Mouse (Mus musculus) thymus, postnatal 25 days (tissue): Measurements from ENCODE around the gene Hrasls.

Experiments used
- DNase-seq: peaks from one replicate; pipeline ENCODE4 v3.0.0; 2022

Hrasls gene

GRCm38 (mm10) chr16:29209605-29210411 is at the start of gene Hrasls:
Hrasls (plus strand) TSS chr16:29209695.
- DNase-seq: no peak

- no peak for DNase-seq
Measured at GRCm38 (mm10) chr16:29162271-29162670, 47.2 kb upstream of the Hrasls start.

- DNase-seq: no peak
Measured at GRCm38 (mm10) chr16:29167051-29167450, 42.4 kb upstream of the Hrasls start.

- no peak for DNase-seq
Measured at GRCm38 (mm10) chr16:29171741-29172140, 37.8 kb upstream of the Hrasls start.

DNA sequence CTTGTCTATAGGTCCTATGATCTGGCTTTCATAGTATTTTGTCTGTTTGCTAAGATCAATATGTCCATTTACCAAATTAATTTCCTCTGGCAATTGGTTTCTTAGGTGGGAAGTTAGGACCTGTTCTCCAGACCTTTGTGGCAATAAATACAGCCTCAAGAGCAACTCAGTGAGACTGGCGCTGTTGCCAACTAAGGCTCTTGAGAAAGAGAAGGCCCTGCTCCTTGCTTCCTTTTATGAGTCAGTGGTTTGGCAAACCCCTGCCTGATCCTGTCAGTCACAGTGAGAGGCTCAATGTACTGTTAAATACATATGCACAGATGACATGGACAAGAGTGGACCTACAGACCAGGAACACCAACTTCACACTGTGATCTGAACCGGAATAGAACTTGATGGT is 36.3 kb upstream of the Hrasls start:
- DNase-seq: no peak

- no peak for DNase-seq
Measured at GRCm38 (mm10) chr16:29174831-29175350, 34.6 kb upstream of the Hrasls start.

DNA sequence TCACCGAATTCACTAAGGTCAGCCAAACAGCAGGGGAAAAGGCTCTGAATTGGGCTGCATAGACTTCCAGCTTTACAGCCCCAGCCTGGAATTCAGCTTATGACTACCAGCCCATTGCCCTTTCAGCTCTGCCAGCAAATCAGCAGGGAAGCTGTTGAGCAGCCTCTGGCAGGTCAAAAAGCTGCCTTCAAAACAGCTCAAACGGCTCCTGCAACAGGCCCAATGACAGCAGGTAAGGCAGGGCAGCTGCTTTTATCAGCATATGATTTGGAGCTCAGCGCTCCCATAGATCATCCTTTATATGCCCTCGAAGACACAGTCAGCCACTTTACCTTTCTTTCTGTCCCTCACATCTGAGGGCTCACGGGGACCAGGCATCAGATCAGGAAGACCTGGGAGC is 16.6 kb upstream of the Hrasls start:
- no peak for DNase-seq

DNA sequence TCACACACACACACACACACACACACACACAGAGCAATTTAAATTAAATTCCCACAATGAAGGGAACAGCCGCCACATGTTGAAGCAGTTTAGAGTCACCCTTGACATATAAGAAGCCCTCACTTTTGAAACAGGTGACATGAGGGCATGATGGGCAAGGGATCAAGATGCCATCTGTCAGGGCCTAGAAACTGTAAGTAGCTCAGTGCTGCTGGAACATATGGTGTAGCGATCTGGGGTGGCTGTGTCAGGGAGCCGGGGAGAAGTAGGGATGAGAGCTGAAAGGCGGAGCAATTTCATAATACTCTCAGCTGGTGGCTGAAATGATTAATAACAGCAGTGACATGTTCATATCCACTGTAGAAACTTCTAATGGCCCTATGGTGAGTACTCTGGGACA is 15.5 kb upstream of the Hrasls start:
- no peak for DNase-seq

DNA sequence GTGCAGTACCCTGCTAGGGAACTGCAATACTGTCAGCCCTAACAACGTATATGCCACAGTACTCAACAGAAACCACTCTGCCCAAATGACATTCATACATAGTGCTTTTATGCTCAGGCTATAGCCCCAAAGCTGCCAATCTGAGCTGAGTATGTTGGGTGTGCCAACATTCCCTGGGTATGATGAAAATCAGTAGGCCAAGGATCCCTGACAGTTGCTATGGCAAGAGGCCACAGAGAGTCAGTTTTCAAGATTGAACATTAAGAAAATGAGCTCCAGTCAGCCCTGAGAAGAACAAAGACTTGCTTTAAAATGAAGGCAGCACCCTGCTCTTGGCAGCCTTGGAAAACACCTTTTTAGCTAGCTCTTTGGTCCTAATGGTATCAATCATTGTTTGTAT is 14.3 kb upstream of the Hrasls start:
- no peak for DNase-seq

GRCm38 (mm10) chr16:29198461-29198860 is 11.0 kb upstream of the Hrasls start:
- no peak for DNase-seq

DNA sequence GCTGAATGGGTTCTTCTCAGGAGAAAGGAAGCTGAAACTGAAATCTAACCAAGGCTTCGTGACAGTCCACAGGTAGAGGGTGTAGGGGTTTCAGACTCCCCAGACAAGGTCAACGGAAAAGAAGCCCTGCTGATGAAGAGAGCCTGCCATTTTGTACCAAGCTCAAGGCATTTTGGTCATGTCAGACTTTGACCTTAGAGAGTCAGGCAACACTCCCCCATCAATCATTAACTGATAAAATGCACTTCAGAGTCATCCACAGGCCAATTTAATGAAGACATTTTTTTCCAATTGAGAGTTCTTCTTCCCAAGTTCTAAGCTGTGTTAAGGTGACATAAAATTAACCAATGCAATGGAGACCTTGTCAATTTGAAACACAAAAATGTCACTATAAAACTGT is 8.3 kb upstream of the Hrasls start:
- no peak for DNase-seq

DNA sequence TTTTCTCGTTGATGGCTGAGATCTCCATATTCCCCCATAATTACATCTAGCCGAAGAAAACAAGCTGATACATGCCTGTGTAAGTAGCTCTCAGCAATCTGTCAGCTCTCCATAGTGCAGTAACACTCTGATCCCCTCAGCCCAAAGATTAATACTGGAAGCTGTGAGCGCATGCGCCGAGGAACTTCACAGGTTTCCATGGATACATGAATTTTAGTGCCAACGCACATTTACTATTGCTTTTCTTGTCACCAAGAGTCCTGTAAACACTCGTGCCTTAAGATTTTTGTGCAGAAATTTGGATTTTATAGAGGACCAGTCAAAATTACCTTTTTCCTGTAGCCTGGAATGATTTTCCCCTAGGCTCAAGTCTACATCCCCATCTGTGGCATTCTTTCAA is 4.6 kb upstream of the Hrasls start:
- no peak for DNase-seq

GRCm38 (mm10) chr16:29205581-29205980 is 3.9 kb upstream of the Hrasls start:
- DNase-seq: no peak

GRCm38 (mm10) chr16:29208841-29209240 is 654 bp upstream of the Hrasls start:
- DNase-seq: no peak

DNA sequence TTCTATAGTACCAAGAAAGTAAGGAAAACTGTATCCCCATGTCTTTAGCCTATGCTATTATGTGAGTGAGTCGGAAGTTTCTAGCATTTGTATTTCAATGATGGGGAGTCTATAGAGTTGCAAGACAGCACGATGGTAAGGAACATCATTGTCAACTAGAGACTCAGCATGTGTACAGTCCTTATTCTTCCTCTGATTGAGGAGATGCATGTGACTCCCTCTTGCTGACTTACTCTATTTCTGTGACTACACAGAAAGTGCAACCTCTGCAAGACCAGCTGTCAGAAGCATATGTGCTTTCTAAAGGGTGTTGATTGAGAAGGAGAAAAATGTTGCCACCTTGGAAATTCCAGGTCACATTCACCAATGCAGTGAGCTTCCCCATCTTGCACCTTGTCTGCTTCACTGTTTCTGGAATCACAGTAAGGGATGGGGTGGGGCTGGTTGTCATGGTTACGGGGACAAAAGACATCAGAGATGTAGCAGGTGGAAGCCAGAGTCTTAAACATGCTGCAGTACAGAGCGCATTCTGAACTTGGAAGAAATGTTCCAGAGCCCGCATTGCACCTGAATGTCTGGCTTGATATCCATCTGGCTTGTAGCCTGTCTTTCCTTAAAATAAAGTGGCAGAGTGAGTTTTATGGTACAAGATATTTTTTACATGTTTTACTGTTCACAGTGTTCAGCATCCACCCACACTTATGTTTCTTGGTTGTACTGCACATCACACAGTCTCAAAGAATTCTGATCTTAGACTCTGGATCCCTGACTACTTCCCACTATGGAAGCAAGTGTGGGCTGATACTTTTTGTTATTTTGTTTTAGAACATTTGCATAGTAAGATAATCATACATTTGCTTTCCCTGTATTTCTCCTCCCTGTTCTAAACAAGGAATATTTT is 7.2 kb downstream of the Hrasls start:
- DNase-seq: no peak

GRCm38 (mm10) chr16:29235951-29236350 is 26.5 kb downstream of the Hrasls start:
- DNase-seq: no peak

GRCm38 (mm10) chr16:29254325-29254724 is 44.8 kb downstream of the Hrasls start:
- DNase-seq: no peak
